Mouse (Mus musculus): ENCODE data around the gene Gm49711. TPM values are rescaled to one million over a fixed set of nuclear protein-coding genes. Genes with fewer than 3 reads are reported as not detected.

Gm49711 gene
- polyA plus RNA-seq, 1 experiment, result not detected

DNA sequence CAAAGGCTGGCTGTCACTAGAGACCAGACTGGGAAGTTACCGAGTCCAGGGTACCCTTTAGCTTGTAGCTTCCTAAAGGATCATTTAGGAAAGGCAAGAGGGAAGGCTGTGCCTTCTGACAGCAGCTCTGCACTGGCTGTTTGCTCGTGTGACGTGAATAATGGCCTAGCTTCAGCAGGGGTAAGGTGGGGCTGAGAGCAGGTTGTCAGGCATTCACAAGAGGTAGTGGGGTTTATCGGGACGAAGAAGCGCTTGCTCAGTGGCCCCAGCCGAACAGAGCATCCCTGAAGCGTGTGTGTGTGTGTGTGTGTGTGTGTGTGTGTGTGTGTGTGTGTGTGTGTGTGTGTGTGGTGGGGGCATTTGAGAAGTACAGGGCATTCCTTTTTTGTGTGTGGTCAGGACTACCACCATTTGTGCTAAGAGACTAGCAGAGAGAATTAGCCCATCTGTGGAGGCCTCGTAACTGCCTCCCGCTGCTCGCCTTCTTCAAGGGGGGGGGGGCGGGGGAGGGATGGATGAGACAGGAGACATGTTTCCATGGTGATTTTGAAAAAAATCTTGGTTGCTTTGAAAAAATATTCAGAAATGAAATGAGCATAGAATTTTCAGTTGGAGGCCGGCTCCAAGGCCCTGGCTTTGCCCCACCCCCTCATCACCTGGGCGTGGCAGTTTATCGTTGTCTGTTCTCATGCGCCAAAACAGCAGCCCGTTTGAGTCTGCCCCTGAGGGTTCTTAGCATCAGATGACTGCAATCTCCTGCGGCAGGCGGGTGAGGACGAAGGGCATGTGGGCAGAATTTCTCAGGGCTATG is 57.7 kb downstream of the Gm49711 start:
- H3K4me1 ChIP-seq (ENCODE audit: control insufficient read depth, insufficient read depth, low read length), result peaks cover 14% of the 10 kb centered on the region
- no peak overlapping the region for H3K27ac ChIP-seq (ENCODE audit: insufficient read depth, low read length)
- TF ChIP-seq CTCF (IDR thresholded peaks at IDR 0.05; ENCODE audit: borderline replicate concordance, insufficient read depth, low read length) (no peak), POLR2A (IDR thresholded peaks at IDR 0.05; ENCODE audit: low read depth, low read length) (no peak)
- no peak overlapping the region for H3K4me3 ChIP-seq (ENCODE audit: insufficient read depth, low read length)

DNA sequence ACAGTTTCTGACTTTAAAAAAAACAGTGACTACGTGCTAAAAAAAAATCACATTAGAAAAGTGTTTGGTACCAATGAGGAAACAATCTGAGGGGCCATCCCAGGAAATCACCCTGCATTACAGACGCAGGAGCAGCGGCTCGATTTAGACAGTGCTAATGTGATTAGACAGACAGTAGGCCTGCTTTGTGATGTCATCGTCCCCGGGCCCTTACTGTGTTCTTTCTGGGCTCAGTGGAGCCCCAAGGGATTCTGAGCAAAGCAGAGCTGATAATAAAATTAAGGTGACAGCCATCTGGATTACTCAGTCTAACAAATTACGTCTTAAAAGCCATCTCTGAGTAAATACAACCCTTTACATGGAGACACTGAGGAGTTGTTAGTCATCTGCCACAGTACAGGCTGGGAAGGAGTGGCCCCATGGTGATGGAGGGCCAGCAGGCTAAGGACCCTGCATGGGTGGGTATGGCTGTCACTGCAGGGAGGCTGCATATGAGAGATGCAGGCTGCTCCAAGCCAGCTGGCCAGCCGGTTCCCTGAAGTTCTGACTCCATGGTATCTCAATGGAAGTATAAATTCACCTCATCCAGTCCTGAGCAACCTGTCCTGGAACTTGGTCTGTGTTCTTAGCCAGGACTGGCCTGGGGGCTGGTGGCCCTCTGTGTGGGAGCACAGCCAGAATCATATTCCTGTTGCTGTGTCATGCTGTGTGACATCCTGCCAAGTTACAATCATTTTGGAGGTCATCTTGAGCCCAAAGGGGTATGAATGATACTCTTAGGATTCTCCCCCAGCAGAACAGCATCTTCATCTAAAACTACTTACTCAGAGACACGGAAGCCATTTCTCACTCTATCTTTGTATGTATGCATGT is 59.5 kb downstream of the Gm49711 start:
- peak overlapping the region; percentile 43; the same call in 1 of the 2 replicates for H3K27ac ChIP-seq (ENCODE audit: insufficient read depth, low read length)
- TF ChIP-seq POLR2A (IDR thresholded peaks at IDR 0.05; ENCODE audit: low read depth, low read length) (no peak), CTCF (IDR thresholded peaks at IDR 0.05; ENCODE audit: borderline replicate concordance, insufficient read depth, low read length) (no peak)
- H3K4me3 ChIP-seq (ENCODE audit: insufficient read depth, low read length), result no peak overlapping the region
- H3K4me1 ChIP-seq (ENCODE audit: control insufficient read depth, insufficient read depth, low read length), result peaks cover 14% of the 10 kb centered on the region

DNA sequence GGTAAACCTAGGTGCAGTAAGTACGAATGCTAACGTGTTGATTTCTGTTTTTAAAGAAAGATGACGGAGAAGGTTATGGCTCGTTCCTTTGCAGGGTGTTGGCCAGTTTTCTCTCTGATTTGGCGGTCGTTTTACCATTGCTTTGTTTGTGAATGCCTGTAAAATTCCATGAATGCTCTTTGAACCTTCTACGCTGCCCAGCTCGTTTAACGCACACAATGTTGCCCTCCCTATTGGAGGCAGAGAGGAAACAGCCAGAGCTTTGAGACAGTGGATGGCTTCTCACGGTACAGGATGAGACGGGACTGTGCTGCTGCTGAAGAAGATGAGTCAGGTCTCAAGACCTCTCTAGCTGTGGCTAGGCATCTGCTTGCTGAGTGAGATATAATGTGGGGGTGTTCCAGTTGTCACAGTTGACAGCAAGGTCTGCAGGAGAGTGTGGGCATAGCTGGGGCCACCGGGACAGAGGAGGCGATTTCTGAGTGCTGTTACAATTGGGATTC is 60.9 kb downstream of the Gm49711 start:
- H3K4me1 ChIP-seq (ENCODE audit: control insufficient read depth, insufficient read depth, low read length), result peaks cover 14% of the 10 kb centered on the region
- no peak for TF ChIP-seq POLR2A (IDR thresholded peaks at IDR 0.05; ENCODE audit: low read depth, low read length)
- TF ChIP-seq CTCF (IDR thresholded peaks at IDR 0.05; ENCODE audit: borderline replicate concordance, insufficient read depth, low read length), result no peak

DNA sequence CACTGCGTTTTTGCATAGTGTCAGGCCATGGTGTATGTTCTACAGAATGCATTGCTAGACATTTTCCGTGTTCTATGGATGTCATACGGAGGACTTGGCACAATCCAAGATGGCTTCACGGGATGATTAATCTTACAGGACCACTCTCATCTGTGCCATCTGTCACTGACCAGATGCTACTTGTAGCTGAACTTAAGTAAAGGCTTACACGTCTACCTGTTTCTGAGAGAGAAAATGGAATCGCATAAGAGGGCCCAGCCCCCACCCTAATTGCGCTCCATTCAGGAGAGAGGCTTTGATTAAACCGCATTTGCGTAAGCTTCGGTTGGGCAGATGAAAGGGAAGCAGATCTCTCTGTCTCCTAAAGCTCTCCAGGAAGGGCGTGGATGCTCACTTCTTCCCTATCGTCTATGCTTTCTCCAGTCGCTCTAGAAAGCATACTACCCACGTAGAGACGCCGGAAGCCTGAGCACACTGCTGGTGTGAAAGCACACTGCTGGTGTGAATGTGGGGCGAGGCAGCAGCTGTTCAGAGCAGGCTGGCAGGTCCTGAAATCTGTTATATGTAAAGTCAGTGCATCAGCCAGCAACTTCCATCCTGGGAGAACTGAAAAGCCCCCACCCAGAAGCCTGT is 62.9 kb downstream of the Gm49711 start:
- Histone ChIP-seq H3K4me1 (ENCODE audit: control insufficient read depth, insufficient read depth, low read length) (peaks cover 10% of the 10 kb centered on the region), H3K27ac (ENCODE audit: insufficient read depth, low read length) (no peak overlapping the region), H3K4me3 (ENCODE audit: insufficient read depth, low read length) (no peak overlapping the region)
- TF ChIP-seq POLR2A (IDR thresholded peaks at IDR 0.05; ENCODE audit: low read depth, low read length), result no peak

More for the DNA sequence above, 60.9 kb downstream of the Gm49711 start:
- no peak overlapping the region for H3K4me3 ChIP-seq (ENCODE audit: insufficient read depth, low read length)
- H3K27ac ChIP-seq (ENCODE audit: insufficient read depth, low read length), result peak overlapping the region; percentile 19; the same call in 1 of the 2 replicates

DNA sequence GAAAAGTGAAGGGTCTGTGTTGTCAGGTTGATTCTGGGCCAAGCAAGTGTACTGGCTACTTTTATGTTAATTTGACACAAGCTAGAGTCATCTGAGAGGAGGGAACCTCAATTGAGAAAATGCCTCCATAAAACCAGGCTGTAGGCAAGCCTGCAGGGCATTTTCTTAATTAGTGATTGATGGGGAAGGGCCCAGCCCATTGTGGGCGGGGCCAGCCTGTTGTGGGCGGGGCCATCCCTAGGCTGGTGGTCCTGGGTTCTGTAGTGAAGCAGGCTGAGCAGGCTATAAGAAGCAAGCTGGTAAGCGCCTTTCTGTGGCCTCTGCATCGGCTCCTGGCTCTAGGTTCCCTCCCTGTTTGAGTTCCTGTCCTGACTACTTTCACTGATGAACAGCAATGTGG is 69.1 kb downstream of the Gm49711 start:
- no peaks in the 10 kb centered on the region for H3K4me1 ChIP-seq (ENCODE audit: control insufficient read depth, insufficient read depth, low read length)

DNA sequence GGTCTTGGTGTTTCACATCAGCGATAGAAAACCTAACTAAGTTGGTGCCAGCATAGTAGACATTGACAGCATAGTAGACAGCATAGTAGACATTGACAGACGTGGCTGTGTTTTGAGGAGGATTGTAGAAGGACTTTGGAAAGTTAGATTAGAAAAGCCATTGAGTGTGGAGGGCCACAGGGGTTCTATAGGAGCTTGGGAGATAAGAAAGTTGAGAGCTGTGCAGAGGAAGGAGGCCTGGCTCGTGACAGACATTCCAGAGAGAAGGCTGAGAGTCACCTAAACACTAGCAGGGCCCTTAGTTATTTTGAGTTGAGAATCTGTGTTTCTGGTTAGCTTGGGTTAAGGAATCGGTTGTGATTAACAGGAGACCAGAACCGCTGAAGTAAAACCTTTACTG is 69.5 kb downstream of the Gm49711 start:
- no peak overlapping the region for H3K27ac ChIP-seq (ENCODE audit: insufficient read depth, low read length)
- no peaks in the 10 kb centered on the region for H3K4me1 ChIP-seq (ENCODE audit: control insufficient read depth, insufficient read depth, low read length)
- H3K4me3 ChIP-seq (ENCODE audit: insufficient read depth, low read length), result no peak overlapping the region
- TF ChIP-seq POLR2A (IDR thresholded peaks at IDR 0.05; ENCODE audit: low read depth, low read length), result no peak
- TF ChIP-seq CTCF (IDR thresholded peaks at IDR 0.05; ENCODE audit: borderline replicate concordance, insufficient read depth, low read length), result no peak

More for the DNA sequence above, 69.1 kb downstream of the Gm49711 start:
- H3K27ac ChIP-seq (ENCODE audit: insufficient read depth, low read length), result no peak overlapping the region
- no peak overlapping the region for H3K4me3 ChIP-seq (ENCODE audit: insufficient read depth, low read length)
- no peak for TF ChIP-seq POLR2A (IDR thresholded peaks at IDR 0.05; ENCODE audit: low read depth, low read length)
- TF ChIP-seq CTCF (IDR thresholded peaks at IDR 0.05; ENCODE audit: borderline replicate concordance, insufficient read depth, low read length), result no peak

DNA sequence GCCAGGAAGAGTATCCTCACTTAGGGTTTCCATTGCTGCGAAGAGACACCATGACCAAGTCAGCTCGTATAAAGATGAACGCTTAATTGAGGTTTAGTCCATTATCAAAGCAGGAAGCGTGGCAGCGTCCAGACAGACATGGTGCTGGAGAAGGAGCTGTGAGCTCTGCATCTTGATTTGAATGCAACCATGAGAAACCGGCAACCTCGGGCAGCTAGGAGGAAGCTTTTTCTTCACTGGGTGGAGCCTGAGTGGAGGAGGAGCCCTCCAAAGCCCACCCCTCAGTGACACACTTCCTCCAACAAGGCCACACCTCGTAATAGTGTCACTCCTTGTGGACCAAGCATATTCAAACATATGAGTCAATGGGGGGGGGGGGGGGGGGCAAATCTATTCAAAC is 71.7 kb downstream of the Gm49711 start:
- Histone ChIP-seq H3K4me1 (ENCODE audit: control insufficient read depth, insufficient read depth, low read length) (no peaks in the 10 kb centered on the region), H3K4me3 (ENCODE audit: insufficient read depth, low read length) (no peak overlapping the region), H3K27ac (ENCODE audit: insufficient read depth, low read length) (no peak overlapping the region)
- TF ChIP-seq POLR2A (IDR thresholded peaks at IDR 0.05; ENCODE audit: low read depth, low read length) (no peak), CTCF (IDR thresholded peaks at IDR 0.05; ENCODE audit: borderline replicate concordance, insufficient read depth, low read length) (no peak)

DNA sequence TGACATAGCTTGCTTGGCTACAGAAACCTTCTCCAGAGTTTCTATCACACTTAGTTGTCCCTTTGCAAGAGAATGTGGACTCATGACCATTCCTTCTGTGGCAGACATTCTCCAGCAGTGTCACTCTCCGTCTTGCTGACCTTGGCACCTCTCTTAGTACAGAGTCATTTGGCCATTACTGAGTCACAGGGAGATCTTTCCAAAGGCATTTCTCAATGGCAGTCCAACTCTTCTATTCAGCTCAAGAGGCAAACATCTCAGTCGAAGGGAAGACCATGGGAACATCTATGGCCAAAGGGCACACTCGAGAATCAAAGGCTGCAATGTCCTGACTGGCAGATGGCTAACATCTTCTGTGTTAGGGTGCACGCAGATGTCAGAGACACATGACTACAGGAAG is 74.4 kb downstream of the Gm49711 start:
- H3K4me1 ChIP-seq (ENCODE audit: control insufficient read depth, insufficient read depth, low read length), result no peaks in the 10 kb centered on the region
- TF ChIP-seq CTCF (IDR thresholded peaks at IDR 0.05; ENCODE audit: borderline replicate concordance, insufficient read depth, low read length) (no peak), POLR2A (IDR thresholded peaks at IDR 0.05; ENCODE audit: low read depth, low read length) (no peak)
- no peak overlapping the region for H3K4me3 ChIP-seq (ENCODE audit: insufficient read depth, low read length)
- no peak overlapping the region for H3K27ac ChIP-seq (ENCODE audit: insufficient read depth, low read length)

DNA sequence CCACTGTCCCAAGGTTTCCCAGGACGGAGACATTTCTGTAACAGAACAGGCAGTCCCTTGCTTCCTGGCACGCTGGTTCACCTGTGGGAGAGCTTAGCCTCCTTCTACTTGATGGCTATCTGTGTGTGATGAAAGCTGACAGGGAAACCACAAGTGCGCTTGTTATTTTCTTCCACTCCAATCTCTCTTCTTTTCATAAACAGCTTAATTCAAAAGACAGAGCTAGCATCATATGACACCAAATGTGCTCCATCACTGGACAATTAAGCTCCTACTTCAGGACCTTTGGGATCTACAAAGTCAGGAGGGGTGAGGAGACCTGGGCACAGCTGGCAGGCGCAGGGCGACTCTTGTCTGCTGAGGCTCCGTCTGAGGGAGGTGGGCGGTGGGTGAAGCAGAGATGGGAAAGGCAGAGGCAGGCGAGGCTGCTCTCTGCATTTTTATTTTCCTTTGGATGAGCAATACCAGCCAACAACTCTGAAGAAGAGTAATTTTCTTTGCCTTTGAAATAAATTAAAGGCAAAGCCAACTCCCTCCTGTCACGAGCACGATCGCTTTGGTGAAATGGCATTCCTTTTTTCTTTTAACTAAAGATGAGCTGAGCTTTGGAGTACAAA is 76.1 kb downstream of the Gm49711 start:
- H3K4me1 ChIP-seq (ENCODE audit: control insufficient read depth, insufficient read depth, low read length), result no peaks in the 10 kb centered on the region
- no peak for TF ChIP-seq POLR2A (IDR thresholded peaks at IDR 0.05; ENCODE audit: low read depth, low read length)
- TF ChIP-seq CTCF (IDR thresholded peaks at IDR 0.05; ENCODE audit: borderline replicate concordance, insufficient read depth, low read length), result no peak
- H3K4me3 ChIP-seq (ENCODE audit: insufficient read depth, low read length), result no peak overlapping the region
- no peak overlapping the region for H3K27ac ChIP-seq (ENCODE audit: insufficient read depth, low read length)

Data from embryonic fibroblast, embryonic 13.5 days (primary cell).